7 mouse cellular contexts compared by ENCODE assay signal in the genomic region with DNA sequence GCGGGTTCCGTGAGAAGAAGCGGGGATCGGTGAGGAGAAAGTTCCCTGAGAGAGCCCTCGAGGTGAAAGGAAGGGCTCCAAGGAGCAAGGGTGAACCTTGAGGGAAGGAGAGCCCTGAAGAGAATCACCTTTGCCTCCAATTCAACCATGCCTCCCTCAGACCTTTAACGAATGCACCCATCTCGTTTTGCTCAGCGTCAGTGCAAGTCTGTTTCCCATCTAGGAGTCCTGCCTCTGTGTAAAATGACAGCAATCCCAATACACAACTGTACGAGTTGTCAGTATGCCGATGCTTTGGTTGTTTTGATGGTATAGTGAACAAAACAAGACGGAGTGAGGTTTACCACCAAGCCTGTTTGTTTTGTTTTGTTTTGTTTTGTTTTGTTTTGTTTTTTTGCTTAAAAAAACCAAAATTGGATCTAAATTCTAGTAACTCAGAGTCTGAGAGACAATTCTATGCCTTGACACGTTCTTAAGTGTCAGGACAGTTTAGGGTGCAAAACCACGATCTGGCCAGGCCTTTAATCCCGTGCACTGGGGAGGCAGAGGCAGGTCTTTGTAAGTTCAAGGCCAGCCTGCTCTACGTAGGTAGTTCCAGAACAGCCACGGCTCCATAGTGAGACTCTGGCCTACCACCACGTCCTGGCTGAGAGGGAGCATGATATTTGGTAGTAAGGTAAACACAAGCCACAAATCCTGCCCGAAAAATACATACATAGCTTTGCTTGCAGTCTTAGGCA. TPM values are rescaled to one million over a fixed set of nuclear protein-coding genes. Genes with fewer than 3 reads are reported as not detected.
DNase-seq lines count a peak whose midpoint lies in the region; ATAC-seq and TF ChIP-seq lines count a peak whose summit lies in the region.

No protein-coding gene starts in this region.

- H3K4me3 ChIP-seq in megakaryocyte, embryonic 14.5 days (replicated peaks): peak overlapping the region; percentile 95
- H3K4me3 ChIP-seq in embryonic facial prominence, embryonic 15.5 days (replicated peaks): peak overlapping the region; percentile 87
- peak overlapping the region; percentile 80 for H3K4me3 ChIP-seq in intestine, postnatal 0 days (ENCODE audit: low read depth, low read length)
- peak overlapping the region; percentile 92 for H3K4me3 ChIP-seq in stomach, embryonic 15.5 days (replicated peaks)

- H3K27ac ChIP-seq in embryonic facial prominence, embryonic 15.5 days (replicated peaks): peak overlapping the region; percentile 55
- no peak overlapping the region for H3K27ac ChIP-seq in intestine, postnatal 0 days (ENCODE audit: low read depth, low read length)
- peak overlapping the region; percentile 73; the same call in 1 of the 2 replicates for H3K27ac ChIP-seq in stomach, embryonic 15.5 days

- no peak for DNase-seq in urinary bladder, adult 18-20 months (ENCODE audit: low spot score in 2 of 2)

- H3K4me1 ChIP-seq in megakaryocyte, embryonic 14.5 days: peaks cover 56% of the 10 kb centered on the region
- peaks cover 19% of the 10 kb centered on the region for H3K4me1 ChIP-seq in embryonic facial prominence, embryonic 15.5 days
- no peaks in the 10 kb centered on the region for H3K4me1 ChIP-seq in intestine, postnatal 0 days (replicated peaks; ENCODE audit: control insufficient read depth, insufficient read depth, low read length)
- peaks cover 11% of the 10 kb centered on the region; the same call in 1 of the 2 replicates for H3K4me1 ChIP-seq in stomach, embryonic 15.5 days

- ATAC-seq in megakaryocyte, adult 5-6 weeks (ENCODE audit: poor library complexity, severe bottlenecking): no peak
- no peak for ATAC-seq in embryonic facial prominence, embryonic 15.5 days (ENCODE audit: insufficient number of reproducible peaks, low FRiP score, low TSS enrichment, low read depth)
- ATAC-seq in intestine, postnatal 0 days: no peak
- ATAC-seq in stomach, embryonic 15.5 days (ENCODE audit: insufficient read depth, low FRiP score, low read depth): no peak
- no peak for ATAC-seq in activated CD4-positive, CD25-positive, alpha-beta regulatory T cell, adult 4 months

- no peaks in the 10 kb centered on the region for H3K9me3 ChIP-seq in megakaryocyte, embryonic 14.5 days
- H3K9me3 ChIP-seq in embryonic facial prominence, embryonic 15.5 days (replicated peaks): no peaks in the 10 kb centered on the region
- no peaks in the 10 kb centered on the region for H3K9me3 ChIP-seq in intestine, postnatal 0 days (ENCODE audit: control insufficient read depth)
- H3K9me3 ChIP-seq in stomach, embryonic 15.5 days: no peaks in the 10 kb centered on the region

- H3K9ac ChIP-seq in embryonic facial prominence, embryonic 15.5 days: peak overlapping the region; percentile 50
- peak overlapping the region; percentile 51 for H3K9ac ChIP-seq in intestine, postnatal 0 days (ENCODE audit: low read depth, low read length)
- H3K9ac ChIP-seq in stomach, embryonic 15.5 days: peak overlapping the region; percentile 63

- peak overlapping the region; percentile 78 for H3K4me2 ChIP-seq in embryonic facial prominence, embryonic 15.5 days (replicated peaks)
- peak overlapping the region; percentile 87 for H3K4me2 ChIP-seq in intestine, postnatal 0 days (replicated peaks; ENCODE audit: low read depth)
- H3K4me2 ChIP-seq in stomach, embryonic 15.5 days: peak overlapping the region; percentile 94

- WGBS in embryonic facial prominence, embryonic 15.5 days: 20% methylated on average over 18 of the region's 18 CpGs
- WGBS in intestine, postnatal 0 days: 24% methylated on average over 18 of the region's 18 CpGs
- 24% methylated on average over 18 of the region's 18 CpGs for WGBS in stomach, embryonic 15.5 days

- peaks cover 20% of the 10 kb centered on the region for H3K27me3 ChIP-seq in megakaryocyte, embryonic 14.5 days (replicated peaks)
- peaks cover 3% of the 10 kb centered on the region; the same call in 1 of the 2 replicates for H3K27me3 ChIP-seq in embryonic facial prominence, embryonic 15.5 days
- peaks cover 6% of the 10 kb centered on the region; the same call in 1 of the 2 replicates for H3K27me3 ChIP-seq in intestine, postnatal 0 days (replicated peaks; ENCODE audit: control insufficient read depth, insufficient read depth, low read length)
- H3K27me3 ChIP-seq in stomach, embryonic 15.5 days (replicated peaks): peaks cover 3% of the 10 kb centered on the region; the same call in 1 of the 2 replicates

- H3K36me3 ChIP-seq in megakaryocyte, embryonic 14.5 days (replicated peaks; ENCODE audit: low read length): peaks cover 19% of the 10 kb centered on the region
- H3K36me3 ChIP-seq in embryonic facial prominence, embryonic 15.5 days: no peaks in the 10 kb centered on the region
- no peaks in the 10 kb centered on the region for H3K36me3 ChIP-seq in intestine, postnatal 0 days (ENCODE audit: control insufficient read depth, insufficient read depth)
- H3K36me3 ChIP-seq in stomach, embryonic 15.5 days: no peaks in the 10 kb centered on the region

- TF ChIP-seq CTCF in intestine, postnatal 0 days (IDR thresholded peaks at IDR 0.05; ENCODE audit: low read depth): no peak

RNA-seq across cellular contexts. Expression of a gene that starts 0.7 kb away (rescaled TPM):
- 0.60 and 24.0 TPM in 2 replicates for polyA plus RNA-seq in megakaryocyte, embryonic 14.5 days (2012; ENCODE audit: insufficient read depth, low replicate concordance)
- total RNA-seq in megakaryocyte, adult 5-6 weeks (2015): not detected in 2 replicates
- not detected in 2 replicates for total RNA-seq in megakaryocyte, adult 5-6 weeks (2017)
- 13.5 and 17.8 TPM in 2 replicates for polyA plus RNA-seq in embryonic facial prominence, embryonic 15.5 days (2015; fragmentation: Nextera tagmentation; extraction: Ambion mirVana)
- polyA plus RNA-seq in intestine, postnatal 0 days (2015; fragmentation: Nextera tagmentation; extraction: Ambion mirVana): 2.6 and 2.7 TPM in 2 replicates
- 3.8 and 4.2 TPM in 2 replicates for polyA plus RNA-seq in stomach, embryonic 15.5 days (2015; fragmentation: Nextera tagmentation; extraction: Ambion mirVana)
- 1 to 10 TPM; 4.6 to 8.2 TPM for polyA plus RNA-seq in activated CD4-positive, CD25-positive, alpha-beta regulatory T cell, adult 4 months (2017; shearing (Covaris generic))

RNA-seq across cellular contexts. Expression of a gene that starts 1.0 kb away (rescaled TPM):
- polyA plus RNA-seq in megakaryocyte, embryonic 14.5 days (2012; ENCODE audit: insufficient read depth, low replicate concordance): 4.9 and 10.2 TPM in 2 replicates
- 8.9 and 9.6 TPM in 2 replicates for total RNA-seq in megakaryocyte, adult 5-6 weeks (2015)
- total RNA-seq in megakaryocyte, adult 5-6 weeks (2017): 12.0 and 13.6 TPM in 2 replicates
- 14.5 and 14.9 TPM in 2 replicates for polyA plus RNA-seq in embryonic facial prominence, embryonic 15.5 days (2015; fragmentation: Nextera tagmentation; extraction: Ambion mirVana)
- 8.4 and 9.5 TPM in 2 replicates for polyA plus RNA-seq in intestine, postnatal 0 days (2015; fragmentation: Nextera tagmentation; extraction: Ambion mirVana)
- 13.4 and 14.0 TPM in 2 replicates for polyA plus RNA-seq in stomach, embryonic 15.5 days (2015; fragmentation: Nextera tagmentation; extraction: Ambion mirVana)
- polyA plus RNA-seq in activated CD4-positive, CD25-positive, alpha-beta regulatory T cell, adult 4 months (2017; shearing (Covaris generic)): 10 to 100 TPM; 13.9 to 16.4 TPM

RNA-seq across cellular contexts. Expression of a gene that starts 45.0 kb away (rescaled TPM):
- polyA plus RNA-seq in megakaryocyte, embryonic 14.5 days (2012; ENCODE audit: insufficient read depth, low replicate concordance): 8.0 and 12.2 TPM in 2 replicates
- total RNA-seq in megakaryocyte, adult 5-6 weeks (2015): 65.1 and 71.0 TPM in 2 replicates
- total RNA-seq in megakaryocyte, adult 5-6 weeks (2017): 16.7 and 24.8 TPM in 2 replicates
- polyA plus RNA-seq in embryonic facial prominence, embryonic 15.5 days (2015; fragmentation: Nextera tagmentation; extraction: Ambion mirVana): 16.9 and 19.9 TPM in 2 replicates
- polyA plus RNA-seq in intestine, postnatal 0 days (2015; fragmentation: Nextera tagmentation; extraction: Ambion mirVana): 14.9 and 16.0 TPM in 2 replicates
- 15.1 and 17.8 TPM in 2 replicates for polyA plus RNA-seq in stomach, embryonic 15.5 days (2015; fragmentation: Nextera tagmentation; extraction: Ambion mirVana)
- 10 to 100 TPM; 13.0 to 13.8 TPM for polyA plus RNA-seq in activated CD4-positive, CD25-positive, alpha-beta regulatory T cell, adult 4 months (2017; shearing (Covaris generic))
